Mouse (Mus musculus) liver, embryonic 14.5 days (tissue): ENCODE measurements around the gene Pan3. TPM values are rescaled to one million over a fixed set of nuclear protein-coding genes. Genes with fewer than 3 reads are reported as not detected.
A peak's percentile ranks its signal among the peaks of the same experiment; 100 is the strongest.

Source experiments
- ATAC-seq: fragments of 200-750 bp; cut with Nextera tagmentation; 2 replicates; pipeline ENCODE4 v1.8.0; 2017; ENCODE audit warnings: moderate number of reproducible peaks, mild to moderate bottlenecking, moderate library complexity; ENCODE audit not compliant: insufficient read depth
- DNase-seq, 3 experiments: peaks; one replicate each; pipeline ENCODE4 v3.0.0-alpha.2; 2012 to 2013; ENCODE audit warnings: low read depth in 3 of 3, low spot score in 3 of 3
- H3K27ac ChIP-seq: fragments of 300-500 bp; sonication (generic); 2 replicates; pipeline ENCODE4 v1.5.1; 2014; ENCODE audit warnings: moderate library complexity, mild to moderate bottlenecking, control low read depth, inconsistent platforms
- H3K27me3 ChIP-seq: fragments of 300-500 bp; sonication (generic); 2 replicates; pipeline ENCODE4 v1.6.1; 2014; ENCODE audit warnings: mild to moderate bottlenecking, low read length, moderate library complexity; ENCODE audit not compliant: control insufficient read depth, insufficient read depth
- H3K36me3 ChIP-seq: fragments of 300-500 bp; sonication (generic); replicated peaks from 2 replicates; pipeline ENCODE4 v1.6.1; 2014; ENCODE audit warnings: low read depth; ENCODE audit not compliant: control insufficient read depth, insufficient read depth
- H3K4me1 ChIP-seq, 2 experiments: fragments of 200-500 bp in 1 of 2; fragments of 300-500 bp in 1 of 2; sonication (generic) in 1 of 2; replicated peaks; 2 replicates each; pipeline ENCODE4 v1.6.1; 2012 to 2014; ENCODE audit warnings: antibody characterized with exemption in 1 of 2, inconsistent platforms in 1 of 2, low read length in 1 of 2; ENCODE audit not compliant: control insufficient read depth in 2 of 2, insufficient read depth in 2 of 2
- H3K4me2 ChIP-seq: fragments of 300-500 bp; sonication (generic); 2 replicates; pipeline ENCODE4 v1.6.1; 2014; ENCODE audit warnings: low read depth, mild to moderate bottlenecking, control low read depth, moderate library complexity
- H3K4me3 ChIP-seq, 2 experiments: fragments of 200-500 bp in 1 of 2; fragments of 300-500 bp in 1 of 2; sonication (generic) in 1 of 2; 2 replicates each; pipeline ENCODE4 v1.5.1; 2012 to 2014; ENCODE audit warnings: low read depth in 2 of 2, low read length in 2 of 2, mild to moderate bottlenecking in 2 of 2, control low read depth in 1 of 2, inconsistent platforms in 1 of 2, moderate library complexity in 1 of 2; ENCODE audit not compliant: insufficient read depth in 1 of 2
- H3K9ac ChIP-seq: fragments of 300-500 bp; sonication (generic); replicated peaks from 2 replicates; pipeline ENCODE4 v1.6.1; 2014; ENCODE audit warnings: mild to moderate bottlenecking, control low read depth, moderate library complexity
- H3K9me3 ChIP-seq: fragments of 300-500 bp; sonication (generic); 2 replicates; pipeline ENCODE4 v1.6.1; 2016; ENCODE audit warnings: low read length, mixed read lengths; ENCODE audit not compliant: control insufficient read depth
- CTCF ChIP-seq: IDR thresholded peaks from 2 replicates; pipeline ENCODE4 v1.5.1; 2016; ENCODE audit warnings: antibody characterized with exemption, low read depth, control low read depth
- EP300 ChIP-seq: IDR thresholded peaks from 2 replicates; pipeline ENCODE4 v1.6.1; 2016; ENCODE audit warnings: antibody characterized with exemption, low read depth
- WGBS: fragments of 180-500 bp; shearing (Covaris S2); extraction: QIAGEN DNeasy Blood & Tissue Kit; methylation state at CpG from one replicate; pipeline ENCODE4 v1.1.7; 2014; ENCODE audit not compliant: insufficient replicate concordance; 5-methylcytosine and 5-hydroxymethylcytosine counted together
- polyA plus RNA-seq, 2 experiments: library from polyadenylated mRNA; depleted of rRNA in 1 of 2; stranded (reverse) in 1 of 2; unstranded in 1 of 2; fragments of >200 nt; fragmentation: Nextera tagmentation in 1 of 2; extraction: Ambion mirVana in 1 of 2; gene quantifications; 2 replicates each; pipeline versions ENCODE4 v1.2.1 to v1.2.3; 2012 to 2014

Pan3 gene
- polyA plus RNA-seq, 2 experiments, result 17.2 to 31.3 TPM

- WGBS, result 51% methylated on average over 5 of the region's 5 CpGs
- no peak for TF ChIP-seq EP300
- TF ChIP-seq CTCF, result no peak
- DNase-seq, result no peak
Observed at GRCm38 (mm10) chr5:147476109-147476508, 46.1 kb downstream of the Pan3 start.

GRCm38 (mm10) chr5:147477106-147477505 is 47.1 kb downstream of the Pan3 start:
- 87% methylated on average over 9 of the region's 9 CpGs for WGBS
- no peaks in the 10 kb centered on the region for H3K27me3 ChIP-seq
- no peak overlapping the region for H3K27ac ChIP-seq
- no peak overlapping the region for H3K9ac ChIP-seq
- H3K4me1 ChIP-seq, result peaks cover 6 to 13% of the 10 kb centered on the region in 2 experiments; a peak in 3 of 4 replicates
- H3K4me2 ChIP-seq, result no peak overlapping the region
- ATAC-seq (no peak), DNase-seq (no peak)
- H3K4me3 ChIP-seq, result no peak overlapping the region
- TF ChIP-seq CTCF, result no peak
- no peak for TF ChIP-seq EP300
- no peaks in the 10 kb centered on the region for H3K9me3 ChIP-seq
- no peaks in the 10 kb centered on the region for H3K36me3 ChIP-seq

More at GRCm38 (mm10) chr5:147476109-147476508, 46.1 kb downstream of the Pan3 start:
- H3K9ac ChIP-seq, result no peak overlapping the region
- H3K4me3 ChIP-seq, result no peak overlapping the region
- no peaks in the 10 kb centered on the region for H3K36me3 ChIP-seq
- H3K4me1 ChIP-seq, result peaks cover 6 to 13% of the 10 kb centered on the region in 2 experiments; a peak in 3 of 4 replicates
- no peaks in the 10 kb centered on the region for H3K27me3 ChIP-seq
- H3K27ac ChIP-seq, result no peak overlapping the region
- H3K4me2 ChIP-seq, result no peak overlapping the region
- no peak for ATAC-seq
- no peaks in the 10 kb centered on the region for H3K9me3 ChIP-seq

GRCm38 (mm10) chr5:147479341-147479740 is 49.4 kb downstream of the Pan3 start:
- H3K4me1 ChIP-seq, result peaks cover 6 to 10% of the 10 kb centered on the region in 2 experiments; a peak in 3 of 4 replicates
- no peak for DNase-seq
- H3K9me3 ChIP-seq, result no peaks in the 10 kb centered on the region
- H3K36me3 ChIP-seq, result no peaks in the 10 kb centered on the region
- H3K4me3 ChIP-seq, result no peak overlapping the region
- no peak overlapping the region for H3K4me2 ChIP-seq
- TF ChIP-seq CTCF (no peak), EP300 (no peak)
- H3K9ac ChIP-seq, result no peak overlapping the region
- H3K27ac ChIP-seq, result no peak overlapping the region
- peak; percentile 26; the same call in 1 of the 2 replicates for ATAC-seq
- no peaks in the 10 kb centered on the region for H3K27me3 ChIP-seq
- WGBS, result 92% methylated on average over 2 of the region's 2 CpGs

- 52% methylated on average over 3 of the region's 3 CpGs for WGBS
- Histone ChIP-seq H3K9me3 (no peaks in the 10 kb centered on the region), H3K36me3 (no peaks in the 10 kb centered on the region; the same call in 1 of the 2 replicates), H3K4me2 (no peak overlapping the region), H3K9ac (no peak overlapping the region), H3K4me3 (no peak overlapping the region), H3K27ac (no peak overlapping the region), H3K4me1 (peaks cover 3 to 4% of the 10 kb centered on the region in 2 experiments; a peak in 2 of 4 replicates), H3K27me3 (no peaks in the 10 kb centered on the region)
- no peak for ATAC-seq
- no peak for DNase-seq
- peak; percentile 59 for TF ChIP-seq CTCF
- TF ChIP-seq EP300, result no peak
Observed at GRCm38 (mm10) chr5:147484142-147484541, 54.2 kb downstream of the Pan3 start.

- Histone ChIP-seq H3K27me3 (no peaks in the 10 kb centered on the region), H3K27ac (peak overlapping the region; percentile 12), H3K9me3 (no peaks in the 10 kb centered on the region), H3K4me3 (no peak overlapping the region), H3K9ac (no peak overlapping the region), H3K4me2 (peak overlapping the region; percentile 14; the same call in 1 of the 2 replicates), H3K36me3 (no peaks in the 10 kb centered on the region; the same call in 1 of the 2 replicates), H3K4me1 (peaks cover 32 to 35% of the 10 kb centered on the region in 2 experiments)
- DNase-seq, result no peak
- 41% methylated on average over 6 of the region's 6 CpGs for WGBS
- TF ChIP-seq EP300, result no peak
- TF ChIP-seq CTCF, result no peak
- peak; percentile 54; the same call in 1 of the 2 replicates for ATAC-seq
Observed at GRCm38 (mm10) chr5:147489226-147489625, 59.3 kb downstream of the Pan3 start.
